Mouse (Mus musculus): ENCODE data around the gene Gm17428.
"Not testable (repeated sequence)": the region's sequence is repeated elsewhere in the genome, so short reads cannot be mapped to it uniquely, and the experiment has no call there.

The Gm17428 gene

GRCm38 (mm10) chr14:54976633-54977032 lies at the start of gene Gm17428:
Gm17428 (plus strand) TSS chr14:54976933.
- DNase-seq (ENCODE audit: low spot score), result no peak

GRCm38 (mm10) chr14:54927296-54927695 lies 49.4 kb upstream of the Gm17428 start:
- DNase-seq (ENCODE audit: low spot score), result no peak

GRCm38 (mm10) chr14:54929801-54930200 lies 46.9 kb upstream of the Gm17428 start:
- no peak for DNase-seq (ENCODE audit: low spot score)

GRCm38 (mm10) chr14:54930431-54930830 lies 46.3 kb upstream of the Gm17428 start:
- DNase-seq (ENCODE audit: low spot score), result no peak

- no peak for DNase-seq (ENCODE audit: low spot score)
Measured at GRCm38 (mm10) chr14:54932645-54933150, 44.0 kb upstream of the Gm17428 start, which contains the start of gene Il25. Il25 (plus strand) TSS chr14:54932695.

- peak; percentile 40 for DNase-seq (ENCODE audit: low spot score)
Measured at GRCm38 (mm10) chr14:54935904-54936830, 40.6 kb upstream of the Gm17428 start, which contains the start of gene Cmtm5. Cmtm5 (plus strand) TSS chr14:54936261.

GRCm38 (mm10) chr14:54936831-54937160 lies 39.9 kb upstream of the Gm17428 start:
- no peak for DNase-seq (ENCODE audit: low spot score)

- no peak for DNase-seq (ENCODE audit: low spot score)
Measured at GRCm38 (mm10) chr14:54937361-54938182, 39.2 kb upstream of the Gm17428 start.

GRCm38 (mm10) chr14:54938431-54939219 lies 38.1 kb upstream of the Gm17428 start:
- no peak for DNase-seq (ENCODE audit: low spot score)

- peak; percentile 22 for DNase-seq (ENCODE audit: low spot score)
Measured at GRCm38 (mm10) chr14:54939434-54940175, 37.1 kb upstream of the Gm17428 start.

- no peak for DNase-seq (ENCODE audit: low spot score)
Measured at GRCm38 (mm10) chr14:54940176-54940530, 36.6 kb upstream of the Gm17428 start.

GRCm38 (mm10) chr14:54941024-54941978 lies 35.4 kb upstream of the Gm17428 start:
- DNase-seq (ENCODE audit: low spot score), result no peak

GRCm38 (mm10) chr14:54942479-54942878 lies 34.3 kb upstream of the Gm17428 start:
- no peak for DNase-seq (ENCODE audit: low spot score)

- DNase-seq (ENCODE audit: low spot score), result no peak
Measured at GRCm38 (mm10) chr14:54943971-54944370, 32.8 kb upstream of the Gm17428 start.

- DNase-seq (ENCODE audit: low spot score), result no peak
Measured at GRCm38 (mm10) chr14:54944939-54945338, 31.8 kb upstream of the Gm17428 start.

- no peak for DNase-seq (ENCODE audit: low spot score)
Measured at GRCm38 (mm10) chr14:54945975-54946704, 30.6 kb upstream of the Gm17428 start.

- DNase-seq (ENCODE audit: low spot score), result not testable (repeated sequence)
Measured at GRCm38 (mm10) chr14:54947008-54947407, 29.7 kb upstream of the Gm17428 start.

- DNase-seq (ENCODE audit: low spot score), result no peak
Measured at GRCm38 (mm10) chr14:54948781-54949180, 28.0 kb upstream of the Gm17428 start.

- no peak for DNase-seq (ENCODE audit: low spot score)
Measured at GRCm38 (mm10) chr14:54950493-54950892, 26.2 kb upstream of the Gm17428 start.
